Mouse (Mus musculus) heart, adult 2 months (tissue): Measurements from ENCODE around the gene Dars.

Source experiments
- CTCF ChIP-seq: fragments of 200-600 bp; IDR thresholded peaks from 2 replicates; pipeline ENCODE4 v1.8.1; 2022; ENCODE audit warnings: antibody characterized with exemption, mild to moderate bottlenecking, moderate library complexity
- POLR2A ChIP-seq: fragments of 200-500 bp; IDR thresholded peaks from 2 replicates; pipeline ENCODE4 v1.6.1; 2011; ENCODE audit warnings: mild to moderate bottlenecking, low read depth, low read length, control low read depth; ENCODE audit not compliant: insufficient read depth

GRCm38 (mm10) chr1:128435551-128435950 is 18.4 kb upstream of the Dars start:
- TF ChIP-seq CTCF (no peak), POLR2A (no peak)
